Mouse (Mus musculus) cerebellum, postnatal 10 days (tissue): Measurements from ENCODE around the gene Krt6a.
"Not testable (repeated sequence)": the region's sequence is repeated elsewhere in the genome, so short reads cannot be mapped to it uniquely, and the experiment has no call there.

Source experiments
- DNase-seq, 2 experiments: peaks; one replicate each; pipeline ENCODE4 v3.0.0; 2021; ENCODE audit warnings: mixed read lengths in 2 of 2

The Krt6a gene

GRCm38 (mm10) chr15:101694207-101694606 is at the start of gene Krt6a:
TSS of gene Krt6a (minus strand) at chr15:101694307.
- DNase-seq: no peak

- DNase-seq: peak; percentile 57 to 66
Measured at GRCm38 (mm10) chr15:101742711-101743110, 48.6 kb upstream of the Krt6a start, which contains the start of gene Krt71. TSS of gene Krt71 (minus strand) at chr15:101743109.

GRCm38 (mm10) chr15:101737786-101738185 is 43.7 kb upstream of the Krt6a start:
- DNase-seq: no peak

GRCm38 (mm10) chr15:101730653-101731052 is 36.5 kb upstream of the Krt6a start:
- DNase-seq: no peak

- no peak for DNase-seq
Measured at GRCm38 (mm10) chr15:101724686-101725085, 30.6 kb upstream of the Krt6a start.

GRCm38 (mm10) chr15:101715831-101716230 is 21.7 kb upstream of the Krt6a start:
- no peak for DNase-seq

- DNase-seq: no peak
Measured at GRCm38 (mm10) chr15:101714356-101714755, 20.2 kb upstream of the Krt6a start.

GRCm38 (mm10) chr15:101713731-101714130 is 19.6 kb upstream of the Krt6a start:
- peak in 1 of 2 experiments; percentile 28 for DNase-seq

GRCm38 (mm10) chr15:101712720-101713119 is 18.6 kb upstream of the Krt6a start, which contains the start of gene Krt5:
TSS of gene Krt5 (minus strand) at chr15:101712898.
- no peak for DNase-seq

- peak; percentile 21 to 26 for DNase-seq
Measured at GRCm38 (mm10) chr15:101708683-101709082, 14.6 kb upstream of the Krt6a start.

- no peak for DNase-seq
Measured at GRCm38 (mm10) chr15:101707454-101707853, 13.3 kb upstream of the Krt6a start.

- peak; percentile 31 to 53 for DNase-seq
Measured at GRCm38 (mm10) chr15:101704066-101704465, 10.0 kb upstream of the Krt6a start.

- DNase-seq: no peak
Measured at GRCm38 (mm10) chr15:101702380-101702779, 8.3 kb upstream of the Krt6a start.

GRCm38 (mm10) chr15:101699866-101700265 is 5.8 kb upstream of the Krt6a start:
- DNase-seq: no peak

- DNase-seq: no peak
Measured at GRCm38 (mm10) chr15:101699192-101699591, 5.1 kb upstream of the Krt6a start.

- DNase-seq: peak; percentile 67 to 73
Measured at GRCm38 (mm10) chr15:101697326-101698188, 3.5 kb upstream of the Krt6a start.

- not testable (repeated sequence) for DNase-seq
Measured at GRCm38 (mm10) chr15:101690460-101690859, 3.6 kb downstream of the Krt6a start.

- DNase-seq: no peak
Measured at GRCm38 (mm10) chr15:101688161-101688560, 5.9 kb downstream of the Krt6a start.

- DNase-seq: no peak
Measured at GRCm38 (mm10) chr15:101680187-101680586, 13.9 kb downstream of the Krt6a start, which contains the start of gene Krt6b. TSS of gene Krt6b (minus strand) at chr15:101680287.

- no peak for DNase-seq
Measured at GRCm38 (mm10) chr15:101675978-101676377, 18.1 kb downstream of the Krt6a start.

GRCm38 (mm10) chr15:101652736-101653265 is 41.3 kb downstream of the Krt6a start:
- DNase-seq: peak; percentile 56 to 71

GRCm38 (mm10) chr15:101647280-101647679 is 46.8 kb downstream of the Krt6a start, which contains the start of gene Gm5478:
TSS of gene Gm5478 (minus strand) at chr15:101647380.
- DNase-seq: no peak
